Mouse (Mus musculus) left cerebral cortex, adult 2 months (tissue): ENCODE measurements around the gene Rita1. TPM values are rescaled to one million over a fixed set of nuclear protein-coding genes. Genes with fewer than 3 reads are reported as not detected.

ENCODE experiments used
- DNase-seq, 2 experiments: peaks; one replicate each; pipeline ENCODE4 v3.0.0; 2021 to 2022; ENCODE audit warnings: low spot score in 2 of 2, mixed read lengths in 1 of 2; ENCODE audit errors: extremely low spot score in 1 of 2
- H3K27ac ChIP-seq: fragments of 200-600 bp; 2 replicates; pipeline ENCODE4 v1.8.1; 2022
- H3K4me3 ChIP-seq: fragments of 200-600 bp; 2 replicates; pipeline ENCODE4 v1.8.1; 2022
- CTCF ChIP-seq: fragments of 200-600 bp; IDR thresholded peaks from 2 replicates; pipeline ENCODE4 v1.8.1; 2022; ENCODE audit warnings: antibody characterized with exemption, mild to moderate bottlenecking, moderate library complexity
- intact Hi-C: fragments of 180-260 bp; cut with DNase I; formaldehyde crosslinking; loops from one replicate; pipeline ENCODE4 v1.15.1; 2025
- total RNA-seq, 2 experiments: library from RNA; stranded (reverse); gene quantifications; 2 replicates each; pipeline ENCODE4 v1.2.3; 2021

Gene Rita1
- total RNA-seq, 2 experiments from 2014 or later: 29.5 to 29.9 TPM

- DNase-seq: no peak
- no peak for TF ChIP-seq CTCF
- intact Hi-C loops: loop anchor here (10.0 kb wide), 1 partner anchor 475 kb away; no protein-coding TSS in a partner anchor
These were observed 3.1 kb downstream of the Rita1 start for GRCm38 (mm10) chr5:120609246-120609775.

DNA sequence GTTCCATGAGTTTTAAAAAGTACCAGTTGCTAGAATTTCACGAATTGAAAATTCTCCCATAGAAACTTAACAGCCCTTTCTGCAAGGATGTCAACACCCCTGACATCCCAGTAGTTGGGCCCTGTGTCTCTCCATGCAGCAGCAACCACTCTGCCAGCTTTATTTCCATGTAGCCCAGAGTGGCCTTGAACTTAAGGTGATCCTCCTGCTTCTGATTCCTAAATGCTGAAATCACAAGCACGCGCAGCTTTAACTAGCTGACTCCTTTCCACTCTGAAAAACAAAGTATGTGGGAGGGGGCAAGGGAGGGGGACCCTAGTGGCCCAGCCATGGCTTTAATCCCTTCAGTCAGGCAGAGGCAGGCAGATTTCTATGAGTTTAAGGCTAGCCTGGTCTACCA is 5.1 kb downstream of the Rita1 start:
- DNase-seq: no peak
- TF ChIP-seq CTCF: no peak
- intact Hi-C loops: loop anchor here (10.0 kb wide), 1 partner anchor 473 kb away; no protein-coding TSS in a partner anchor
- H3K27ac ChIP-seq: no peak overlapping the region
- H3K4me3 ChIP-seq: no peak overlapping the region

More at GRCm38 (mm10) chr5:120609246-120609775, 3.1 kb downstream of the Rita1 start:
- Histone ChIP-seq H3K4me3 (no peak overlapping the region), H3K27ac (no peak overlapping the region)

DNA sequence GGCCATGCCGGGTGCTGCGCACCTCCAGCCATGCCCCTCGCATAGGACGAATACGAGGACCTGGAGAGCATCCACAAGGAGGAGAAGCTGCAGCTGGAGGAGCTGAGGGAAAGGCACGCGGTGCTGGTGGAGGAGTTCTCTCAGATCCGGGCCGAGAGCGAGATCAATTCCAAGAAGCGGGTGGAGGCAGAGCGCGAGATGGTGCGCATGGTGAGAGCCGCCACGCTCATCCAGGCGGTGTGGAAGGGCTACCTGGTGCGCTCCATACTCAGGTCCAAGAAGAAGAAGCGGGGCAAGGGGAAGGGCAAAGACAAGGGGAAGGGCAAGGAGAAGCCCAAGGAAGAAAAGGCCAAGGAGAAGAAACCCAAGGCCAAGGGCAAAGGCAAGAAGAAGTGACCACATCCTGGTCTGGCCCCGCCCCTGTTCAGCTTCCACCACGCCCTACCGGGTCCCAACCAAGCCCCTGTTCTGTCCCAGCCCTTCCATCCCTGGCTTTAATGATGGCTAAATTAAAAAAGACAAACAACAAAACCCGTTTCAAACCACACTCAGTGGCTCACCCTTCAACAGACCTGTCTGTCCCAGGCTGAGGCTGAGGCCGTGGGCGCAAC is 5.7 kb downstream of the Rita1 start:
- DNase-seq: peak in 1 of 2 experiments; percentile 16
- TF ChIP-seq CTCF: no peak
- H3K4me3 ChIP-seq: no peak overlapping the region
- intact Hi-C loops: loop anchor here (10.0 kb wide), 1 partner anchor 472 kb away; no protein-coding TSS in a partner anchor
- H3K27ac ChIP-seq: no peak overlapping the region

DNA sequence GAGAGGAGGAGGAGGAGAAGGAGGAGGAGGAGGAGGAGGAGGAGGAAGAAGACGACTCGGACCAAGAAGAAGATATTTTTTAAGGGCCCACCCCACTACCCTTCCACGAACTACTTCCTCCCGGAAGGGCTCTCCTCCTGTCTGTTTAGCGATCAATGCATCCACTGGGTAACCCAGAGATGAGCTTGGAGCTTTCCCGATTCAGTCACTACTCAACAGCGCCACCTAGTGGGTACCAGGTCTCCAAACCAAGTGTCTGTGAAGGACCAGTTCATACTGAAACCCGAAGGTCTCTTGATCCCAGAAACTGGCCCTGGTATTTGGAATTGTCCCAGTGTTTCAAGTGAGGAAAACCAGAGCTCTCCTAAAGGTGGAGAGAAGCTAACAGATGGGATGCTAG is 6.7 kb downstream of the Rita1 start:
- no peak overlapping the region for H3K27ac ChIP-seq
- peak; percentile 88 to 89 for DNase-seq
- no peak overlapping the region for H3K4me3 ChIP-seq
- intact Hi-C loops: loop anchor here (1.0 to 10.0 kb wide), 2 partner anchors 100 to 471 kb away; no protein-coding TSS in a partner anchor
- TF ChIP-seq CTCF: peak; percentile 89

DNA sequence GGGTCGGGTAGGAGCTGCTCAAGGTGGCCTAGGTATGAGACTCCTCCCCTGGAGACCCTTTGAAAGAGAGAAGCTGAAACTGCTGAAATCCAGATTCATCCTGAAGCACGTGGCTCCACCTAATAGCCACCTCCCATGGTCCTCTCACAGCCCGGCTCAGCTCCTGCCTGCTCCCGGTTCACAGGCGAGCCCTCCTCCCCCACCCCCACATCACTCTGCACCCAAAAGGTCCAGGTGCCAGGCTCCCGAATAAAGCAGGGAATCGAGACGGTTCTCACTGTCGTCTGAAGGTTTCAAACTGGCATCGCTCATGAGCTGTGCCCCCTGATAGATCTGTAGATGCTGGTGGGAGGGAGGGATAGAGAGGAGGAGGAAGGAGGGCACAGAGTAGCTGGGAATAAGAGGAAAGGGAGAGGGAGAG is 7.1 kb downstream of the Rita1 start:
- H3K4me3 ChIP-seq: peak overlapping the region; percentile 36
- H3K27ac ChIP-seq: peak overlapping the region; percentile 36; the same call in 1 of the 2 replicates
- DNase-seq: peak in 1 of 2 experiments; percentile 19
- no peak for TF ChIP-seq CTCF
- intact Hi-C loops: loop anchor here (1.0 to 10.0 kb wide), 2 partner anchors 100 to 470 kb away; no protein-coding TSS in a partner anchor

DNA sequence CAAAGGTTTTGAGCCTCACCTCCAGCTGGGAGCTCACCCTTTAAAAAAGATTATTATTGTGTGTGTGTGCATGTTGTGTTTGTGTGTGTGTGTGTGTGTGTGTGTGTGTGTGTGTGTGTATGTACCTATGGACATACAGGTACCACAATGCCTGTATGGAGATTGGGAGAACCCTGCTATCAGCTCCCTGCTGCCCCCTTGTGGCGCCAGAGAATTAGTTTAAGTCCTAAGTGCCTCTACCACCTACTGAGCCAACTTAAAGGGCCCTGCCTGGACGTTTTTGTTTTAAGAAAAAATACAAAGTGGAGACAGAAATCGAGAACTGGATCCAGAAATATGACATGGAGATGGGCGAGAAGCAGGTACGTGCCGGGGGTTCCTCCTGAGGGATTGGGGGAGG is 7.5 kb downstream of the Rita1 start:
- peak; percentile 64 for TF ChIP-seq CTCF
- intact Hi-C loops: loop anchor here (1.0 to 10.0 kb wide), 2 partner anchors 100 to 470 kb away; no protein-coding TSS in a partner anchor
- DNase-seq: peak; percentile 80 to 83
- Histone ChIP-seq H3K27ac (peak overlapping the region; percentile 36; the same call in 1 of the 2 replicates), H3K4me3 (peak overlapping the region; percentile 36)

DNA sequence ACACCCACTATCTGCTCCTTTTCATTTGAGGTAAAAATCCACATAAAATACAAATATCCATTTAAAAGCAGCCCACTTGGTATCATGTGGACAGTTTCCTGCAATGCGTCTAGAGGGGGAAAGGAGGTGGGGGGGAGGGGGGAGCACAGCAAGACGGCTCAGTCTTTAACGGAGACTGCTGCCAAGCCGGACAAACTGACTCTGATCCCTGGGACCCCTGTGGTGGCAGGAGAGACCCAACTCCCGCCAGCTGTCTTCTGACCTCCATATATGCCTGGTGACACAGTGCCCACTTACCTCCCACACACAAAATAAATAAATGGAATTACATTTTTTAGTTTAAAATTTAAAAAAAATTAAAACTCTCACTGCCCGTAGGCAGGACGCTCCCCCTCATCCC is 8.9 kb downstream of the Rita1 start:
- intact Hi-C loops: loop anchor here (10.0 kb wide), 1 partner anchor 469 kb away; no protein-coding TSS in a partner anchor
- no peak for TF ChIP-seq CTCF

GRCm38 (mm10) chr5:120602210-120602609 is 10.2 kb downstream of the Rita1 start:
- intact Hi-C loops: loop anchor here (10.0 kb wide), 1 partner anchor 467 kb away; no protein-coding TSS in a partner anchor
- TF ChIP-seq CTCF: no peak
- no peak overlapping the region for H3K4me3 ChIP-seq
- no peak overlapping the region for H3K27ac ChIP-seq
- no peak for DNase-seq

More for the DNA sequence above, 8.9 kb downstream of the Rita1 start:
- DNase-seq: no peak
- H3K27ac ChIP-seq: no peak overlapping the region
- no peak overlapping the region for H3K4me3 ChIP-seq

- peak; percentile 40 for TF ChIP-seq CTCF
- Histone ChIP-seq H3K4me3 (no peak overlapping the region), H3K27ac (no peak overlapping the region)
- DNase-seq: no peak
- intact Hi-C loops: loop anchor here (10.0 kb wide), 1 partner anchor 466 kb away; no protein-coding TSS in a partner anchor
These were observed 11.3 kb downstream of the Rita1 start for GRCm38 (mm10) chr5:120600946-120601668.

- H3K4me3 ChIP-seq: no peak overlapping the region
- no peak for DNase-seq
- TF ChIP-seq CTCF: no peak
- intact Hi-C loops: loop anchor here (10.0 kb wide), 1 partner anchor 465 kb away; no protein-coding TSS in a partner anchor
- no peak overlapping the region for H3K27ac ChIP-seq
These were observed 12.8 kb downstream of the Rita1 start for GRCm38 (mm10) chr5:120599625-120600024.

- no peak overlapping the region for H3K4me3 ChIP-seq
- no peak for DNase-seq
- TF ChIP-seq CTCF: no peak
- intact Hi-C loops: no loop called here
- H3K27ac ChIP-seq: no peak overlapping the region
These were observed 17.9 kb downstream of the Rita1 start for GRCm38 (mm10) chr5:120594485-120594884.

DNA sequence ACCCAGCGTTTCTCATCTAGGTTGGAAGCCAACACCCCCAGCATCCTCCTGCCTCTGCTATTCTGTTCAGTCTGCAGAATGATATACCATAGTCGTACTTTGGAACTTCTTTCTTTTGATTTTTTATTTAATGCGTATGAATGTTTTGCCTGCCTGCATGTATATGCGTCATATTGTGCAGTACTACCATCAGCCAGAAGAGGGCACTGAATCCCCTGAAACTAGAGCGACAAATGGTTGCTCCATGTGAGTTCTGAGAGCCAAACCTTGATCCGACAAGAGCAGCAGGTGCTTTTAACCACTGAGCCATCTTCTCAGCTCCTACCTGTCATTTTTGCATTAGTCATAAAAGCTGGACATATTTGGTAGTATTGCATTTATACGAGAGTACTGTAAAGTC is 20.2 kb downstream of the Rita1 start:
- Histone ChIP-seq H3K4me3 (no peak overlapping the region), H3K27ac (no peak overlapping the region)
- peak; percentile 47 for TF ChIP-seq CTCF
- DNase-seq: no peak
- intact Hi-C loops: no loop called here
